Mouse (Mus musculus) olfactory bulb, adult 2 months (tissue): ENCODE data around the gene Wtap.

Experiments used
- CTCF ChIP-seq: fragments of 200-500 bp; IDR thresholded peaks from 2 replicates; pipeline ENCODE4 v1.5.1; 2012; ENCODE audit warnings: low read depth, mild to moderate bottlenecking, low read length, moderate library complexity; ENCODE audit not compliant: insufficient read depth
- POLR2A ChIP-seq: fragments of 200-500 bp; IDR thresholded peaks from 2 replicates; pipeline ENCODE4 v1.6.1; 2012; ENCODE audit warnings: mild to moderate bottlenecking, low read depth, low read length, moderate library complexity; ENCODE audit not compliant: insufficient read depth

DNA sequence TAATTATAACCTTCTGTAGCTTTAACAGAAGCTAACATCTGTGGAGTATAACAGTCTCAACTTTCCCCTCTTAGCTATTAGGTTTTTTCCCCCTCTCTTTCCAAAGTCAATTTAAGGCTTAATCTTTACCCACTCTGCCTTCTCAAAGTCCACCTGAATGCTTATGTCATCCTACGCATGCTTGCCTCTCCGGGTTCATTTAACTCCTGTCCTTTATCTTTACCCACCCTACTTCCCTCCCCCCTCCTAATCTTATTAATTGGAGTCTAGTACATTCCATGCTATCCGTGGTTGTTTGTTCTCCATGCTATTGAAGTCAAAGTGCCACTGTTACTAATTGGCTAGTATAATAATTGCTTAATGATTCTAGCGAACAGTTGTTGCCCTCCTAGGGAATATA lies 58.2 kb downstream of the Wtap start:
- TF ChIP-seq POLR2A = no peak
- no peak for TF ChIP-seq CTCF
